Mouse (Mus musculus) spleen, adult 12 weeks (tissue): ENCODE data around the gene Map2k6.
"Not testable (repeated sequence)": the region's sequence is repeated elsewhere in the genome, so short reads cannot be mapped to it uniquely, and the experiment has no call there.

Source experiments
- DNase-seq: peaks from one replicate; pipeline ENCODE4 v3.0.0; 2022; ENCODE audit warnings: low spot score

Map2k6 gene

DNA sequence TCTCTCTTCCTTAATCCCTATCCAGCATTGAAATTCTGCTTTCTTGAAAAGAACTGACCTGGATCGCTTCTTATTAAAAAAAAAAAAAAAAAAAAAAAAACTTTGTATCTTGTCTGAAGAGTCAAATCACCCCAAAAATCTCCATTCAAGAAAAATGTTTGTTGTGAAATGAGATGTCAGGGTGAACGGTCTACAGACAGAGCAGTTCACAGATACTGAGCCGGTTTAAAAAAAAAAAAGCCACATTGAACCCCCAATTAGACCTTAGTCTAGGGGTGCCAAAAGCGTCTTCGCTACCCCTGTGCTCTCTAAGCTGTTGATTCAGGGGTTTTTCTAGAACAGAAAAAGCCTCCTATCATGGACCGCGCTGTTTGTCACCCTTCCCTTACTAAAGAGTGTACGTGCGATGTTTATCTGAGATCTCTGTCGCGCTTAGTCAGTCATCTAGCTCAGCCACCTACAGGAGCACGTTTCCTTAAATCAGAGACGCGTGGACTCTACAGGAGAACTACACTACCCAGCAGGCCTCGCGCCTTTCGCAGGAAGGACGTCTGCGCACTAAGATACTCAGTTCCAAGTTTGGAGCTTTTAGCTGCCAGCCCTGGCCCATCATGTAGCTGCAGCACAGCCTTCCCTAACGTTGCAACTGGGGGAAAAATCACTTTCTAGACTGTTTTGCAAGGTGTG is at the start of gene Map2k6:
Gene Map2k6 (plus strand): TSS at position 570 of the 687 bp plus-strand sequence.
- DNase-seq: peak; percentile 49

DNA sequence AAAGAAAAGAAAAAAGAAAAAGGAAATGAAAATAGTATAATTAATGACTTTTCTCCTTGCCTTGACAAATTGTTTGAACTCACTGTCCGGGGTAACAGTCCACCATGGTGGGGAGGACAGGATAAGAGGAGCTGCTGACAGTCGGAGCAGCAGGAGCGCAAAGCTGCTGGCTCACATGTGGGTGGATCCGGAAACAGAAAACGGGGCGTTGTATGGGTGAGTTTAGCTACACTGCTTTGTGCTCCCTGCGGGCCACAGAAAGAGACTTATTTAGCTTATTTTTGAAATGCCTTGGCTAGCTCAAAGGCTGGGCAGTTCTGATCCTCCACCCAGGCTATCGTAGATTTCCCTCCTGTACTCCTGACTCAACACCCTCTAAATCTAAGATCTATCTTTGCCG is 44.7 kb upstream of the Map2k6 start:
- DNase-seq: no peak

DNA sequence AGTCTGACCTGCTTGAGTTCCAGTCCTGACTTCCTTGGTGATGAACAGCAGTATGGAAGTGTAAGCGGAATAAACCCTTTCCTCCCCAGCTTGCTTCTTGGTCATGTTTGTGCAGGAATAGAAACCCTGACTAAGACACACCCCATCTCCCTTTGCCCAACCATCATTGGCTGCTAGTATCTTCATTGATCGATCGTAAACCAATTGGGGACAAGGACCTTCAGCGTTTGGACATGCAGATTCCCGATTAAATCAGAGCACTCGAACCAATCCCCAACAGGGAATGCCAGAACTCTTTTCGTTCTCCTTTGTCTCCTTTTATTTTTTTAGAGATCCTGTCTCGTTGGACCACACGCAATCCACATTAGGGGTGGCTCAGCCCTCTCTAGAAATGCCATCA is 43.8 kb upstream of the Map2k6 start:
- DNase-seq: not testable (repeated sequence)

DNA sequence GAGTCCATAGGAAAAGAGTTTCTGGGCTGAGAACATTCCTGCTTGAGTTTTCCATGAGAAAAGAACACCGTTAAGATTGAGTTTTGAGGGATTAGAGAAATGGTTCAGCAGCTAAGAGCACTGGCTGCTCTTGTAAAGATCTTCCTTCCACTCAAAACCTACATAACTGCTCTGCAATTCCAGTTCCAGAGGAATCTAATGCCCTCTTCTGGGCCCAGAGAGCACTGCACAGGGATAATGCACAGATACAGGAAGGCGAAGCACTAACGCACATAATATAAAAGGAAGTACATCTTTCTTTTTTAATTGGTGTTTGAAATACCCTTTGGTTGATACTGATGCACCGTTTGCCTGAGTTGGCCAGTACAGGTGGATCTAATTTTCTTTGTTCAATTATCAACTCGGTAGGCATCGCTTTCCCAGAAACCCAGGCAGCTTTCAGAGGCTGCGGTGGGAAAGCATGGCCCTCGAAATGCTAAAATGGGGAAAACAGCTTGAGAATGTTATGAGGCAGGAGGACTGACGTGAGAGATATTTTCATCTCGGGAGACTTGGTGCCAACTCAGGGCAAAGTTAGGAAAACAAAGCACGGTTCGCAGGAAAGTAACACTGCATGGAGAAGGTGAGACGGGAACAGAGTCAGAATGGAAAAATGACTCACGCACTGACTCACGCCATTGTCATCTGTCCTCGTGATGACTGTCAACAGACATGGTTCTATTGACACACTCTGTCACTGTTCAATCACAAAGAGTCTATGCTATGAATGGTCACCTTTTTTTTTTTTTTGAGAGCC is 41.0 kb upstream of the Map2k6 start:
- DNase-seq: no peak

DNA sequence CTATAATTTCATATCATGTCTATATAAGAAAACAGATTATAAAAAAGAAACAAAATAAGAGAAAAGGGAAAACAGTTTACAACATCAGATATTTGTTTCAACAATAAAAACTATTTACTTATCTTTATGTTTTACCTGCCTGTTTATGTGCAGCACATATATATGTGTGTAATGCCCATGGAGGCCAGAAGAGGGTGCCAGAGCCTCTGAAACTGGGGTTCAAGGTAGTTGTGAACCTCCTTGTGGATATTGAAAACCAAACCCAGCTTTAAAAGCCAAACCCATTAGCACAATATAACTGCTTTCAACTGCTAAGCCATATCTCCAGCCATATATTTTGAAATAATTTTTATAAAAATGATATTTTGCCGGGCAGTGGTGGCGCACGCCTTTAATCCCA is 33.9 kb upstream of the Map2k6 start:
- peak; percentile 35 for DNase-seq

DNA sequence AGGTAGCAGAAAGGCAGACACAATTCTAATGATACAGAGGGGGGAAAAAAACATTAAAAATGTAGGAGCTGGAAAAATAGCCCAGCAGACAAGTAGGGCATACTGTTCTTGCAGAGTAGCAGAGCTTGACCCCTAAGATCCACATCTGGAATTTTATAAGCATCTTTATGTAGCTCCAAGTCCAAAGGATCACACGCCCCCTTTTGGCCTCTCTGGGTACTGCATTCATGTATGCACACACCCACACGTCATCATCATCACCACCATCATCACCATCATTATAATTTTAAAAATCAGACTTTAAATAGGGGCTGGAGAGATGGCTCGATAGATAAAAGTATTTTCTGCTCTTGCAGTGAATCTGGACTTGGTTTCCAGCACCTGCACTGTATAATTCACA is 32.0 kb upstream of the Map2k6 start:
- DNase-seq: no peak

DNA sequence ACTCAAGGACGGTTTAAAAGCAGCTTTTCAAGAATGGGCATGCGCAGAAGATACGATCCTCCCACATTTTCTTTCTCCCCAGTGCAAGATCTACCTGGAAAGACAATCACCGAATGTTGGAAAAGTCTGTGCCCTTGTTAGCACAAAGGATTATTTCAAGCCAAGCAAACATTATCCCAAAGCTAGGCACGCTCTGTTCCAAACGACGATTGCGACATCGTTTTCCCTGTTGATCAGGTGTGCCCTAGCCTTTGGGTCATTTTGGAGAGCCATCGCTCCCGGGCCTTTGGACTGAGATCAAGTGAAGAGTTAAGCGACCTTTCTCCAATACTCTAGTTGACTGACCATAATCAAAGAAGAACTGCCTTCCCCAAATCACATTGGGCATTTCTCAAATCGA is 31.3 kb upstream of the Map2k6 start:
- DNase-seq: no peak

DNA sequence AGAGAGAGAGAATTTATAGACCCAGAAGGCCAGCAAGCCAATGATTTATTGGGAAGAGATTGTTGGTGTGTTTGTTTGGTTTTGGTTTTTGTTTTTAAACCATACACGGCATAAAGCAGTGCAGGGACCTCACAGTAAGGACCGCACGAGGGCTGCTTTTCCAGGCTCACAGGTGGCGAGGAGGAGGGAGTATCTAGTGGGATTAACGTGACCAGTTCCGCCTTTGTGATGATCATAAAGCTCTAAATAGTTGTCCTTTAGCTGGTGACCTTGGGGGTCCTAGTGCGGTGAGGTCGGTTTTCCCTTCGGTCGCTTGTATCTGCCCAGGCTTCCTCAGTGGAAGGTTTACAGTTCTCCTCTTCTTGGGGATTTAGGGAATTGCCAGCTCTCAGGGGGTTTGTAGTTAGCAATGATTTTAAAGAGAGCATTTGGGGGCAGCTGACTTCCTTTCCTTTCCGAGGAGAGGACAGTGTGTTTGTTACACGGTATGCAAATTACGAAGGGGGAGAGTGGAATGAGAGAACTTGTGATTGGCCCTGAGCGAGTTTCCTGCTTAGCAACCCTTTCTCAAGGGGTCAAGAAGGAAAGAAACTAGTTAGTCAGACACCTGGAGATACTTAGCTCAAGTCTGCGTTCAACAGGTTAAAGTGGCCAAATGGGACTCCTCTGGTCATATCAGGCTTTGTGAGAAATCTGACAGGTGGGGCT is 29.5 kb upstream of the Map2k6 start:
- no peak for DNase-seq

DNA sequence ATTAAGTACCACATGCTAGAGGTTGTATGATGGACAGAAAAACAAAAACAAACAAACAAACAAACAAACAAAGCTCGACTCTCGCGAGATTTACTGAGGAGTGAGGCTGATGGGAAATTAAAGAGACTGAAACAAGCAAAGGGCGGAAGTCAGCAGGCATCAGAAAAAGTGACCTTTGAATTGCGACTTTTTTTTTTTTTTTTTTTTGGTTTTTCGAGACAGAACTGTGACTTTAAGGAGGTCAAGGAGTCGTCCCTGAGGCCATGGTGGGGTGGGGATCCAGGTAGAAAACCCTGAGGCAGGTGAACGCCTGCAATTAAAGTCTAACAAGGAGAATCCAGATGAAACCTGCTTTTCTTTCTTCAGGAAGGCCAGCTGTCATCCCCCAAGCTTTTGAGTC is 27.1 kb upstream of the Map2k6 start:
- no peak for DNase-seq

DNA sequence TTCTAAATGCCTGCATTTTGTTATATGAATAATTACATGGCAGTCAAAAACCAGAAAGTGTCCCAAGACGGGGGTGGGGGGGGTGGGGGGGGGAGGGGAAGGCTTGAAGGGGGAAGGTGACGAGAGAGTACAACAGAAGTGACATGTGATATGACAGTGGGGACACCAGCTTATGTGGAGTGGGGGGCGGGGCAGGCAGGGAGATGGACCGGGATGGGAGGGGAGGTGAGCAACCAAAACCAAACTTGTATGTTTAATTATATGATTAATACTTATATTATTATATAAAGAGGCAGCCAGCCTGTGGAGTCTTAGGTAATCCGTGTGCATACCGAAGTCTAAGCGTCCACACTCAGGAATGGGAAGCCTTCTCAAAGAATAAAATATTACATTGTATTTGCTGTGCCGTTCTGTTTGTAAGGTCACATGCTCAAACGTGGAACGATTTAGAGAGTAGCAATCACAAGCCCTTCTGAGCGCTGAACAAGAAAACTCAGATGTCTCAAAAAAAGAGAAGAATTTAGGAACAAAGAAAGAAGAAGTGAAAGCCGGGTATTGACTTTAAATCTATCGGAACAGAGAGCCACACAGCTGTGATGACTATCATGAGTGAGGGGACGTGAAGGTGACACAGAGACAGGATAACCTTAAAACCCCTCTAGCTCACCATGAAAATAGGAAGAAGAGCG is 26.5 kb upstream of the Map2k6 start:
- no peak for DNase-seq

DNA sequence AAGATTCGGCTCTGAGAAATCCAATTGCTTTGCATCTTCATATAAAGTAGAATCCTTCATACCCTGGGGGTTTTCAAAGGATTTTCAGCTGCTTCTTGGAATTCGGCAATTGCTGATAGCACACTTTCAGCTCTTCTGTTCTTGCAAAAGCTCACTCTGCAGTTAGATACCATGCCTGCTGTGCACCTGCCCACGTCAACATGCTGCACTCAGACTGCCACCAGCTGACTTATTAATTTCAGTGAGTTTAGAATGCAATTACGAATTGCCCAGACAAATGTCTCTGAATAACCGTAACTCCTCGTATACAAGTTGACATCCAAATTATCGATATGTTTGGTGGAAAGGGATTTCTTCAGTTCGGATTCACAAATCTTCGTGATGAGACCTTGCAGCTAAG is 24.9 kb upstream of the Map2k6 start:
- DNase-seq: no peak

DNA sequence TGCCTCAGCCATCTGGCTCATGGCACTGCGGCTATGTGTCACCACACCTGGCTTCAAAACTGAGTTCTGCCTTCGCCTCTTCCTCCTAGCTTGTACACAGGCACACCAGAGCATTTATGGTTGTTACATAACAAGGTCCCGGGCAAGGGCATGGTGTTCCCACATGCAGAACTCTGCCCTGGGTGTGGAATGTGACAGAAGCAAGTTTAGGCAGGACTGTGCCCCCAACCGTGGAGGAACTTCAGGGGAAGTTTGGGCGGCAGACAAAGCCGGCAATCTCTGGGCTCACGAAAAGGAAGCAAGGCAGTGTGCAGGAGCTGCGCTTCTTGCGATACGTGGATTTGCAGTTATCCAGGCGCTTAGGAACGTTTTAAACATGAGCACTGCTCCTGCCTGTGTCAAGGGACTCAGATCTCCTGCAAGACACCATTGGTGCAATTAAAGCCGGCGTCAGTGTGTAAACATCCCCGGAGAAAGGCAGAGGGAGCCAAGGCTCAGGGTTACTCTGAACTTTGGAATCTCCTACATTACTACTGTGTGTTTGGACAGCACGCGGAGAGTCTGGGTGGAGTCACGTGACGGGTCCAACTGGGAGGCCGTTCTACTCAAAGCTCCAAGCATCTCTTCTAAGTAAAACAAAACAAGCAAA is 19.1 kb upstream of the Map2k6 start:
- peak; percentile 2 for DNase-seq

DNA sequence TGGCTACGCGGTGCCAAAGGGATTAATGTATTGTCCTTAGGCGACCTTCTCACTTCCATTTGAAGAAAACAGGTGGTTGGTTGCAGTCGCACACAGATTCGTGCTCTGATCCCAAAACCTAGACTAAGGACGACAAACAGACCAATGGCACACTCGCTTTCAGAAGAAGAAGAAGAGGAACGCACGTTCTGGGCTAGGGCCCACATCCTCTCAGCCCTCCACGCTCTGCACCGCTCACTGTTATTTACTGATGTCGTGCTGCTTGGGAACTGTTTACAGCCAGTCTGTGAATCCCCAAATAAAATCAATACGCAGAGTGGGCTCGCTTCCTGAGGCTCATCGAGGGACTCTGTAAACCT is 18.6 kb upstream of the Map2k6 start:
- DNase-seq: no peak

DNA sequence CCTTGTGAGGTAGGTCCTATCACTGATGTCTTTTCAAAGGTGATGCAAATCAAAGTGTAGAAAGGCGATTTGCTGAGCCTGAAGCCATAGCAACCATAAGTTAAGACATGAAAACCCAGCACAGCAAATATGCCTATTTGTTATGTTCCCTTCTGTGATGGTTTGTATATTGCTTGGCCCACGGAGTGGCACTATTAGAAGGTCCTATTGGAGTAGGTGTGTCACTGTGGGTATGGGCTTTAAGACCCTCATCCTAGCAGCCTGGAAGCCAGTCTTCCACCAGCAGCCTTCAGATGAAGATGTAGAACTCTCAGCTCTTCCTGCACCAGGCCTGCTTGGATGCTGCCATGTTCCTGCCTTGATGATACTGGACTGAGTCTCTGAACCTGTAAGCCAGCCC is 13.4 kb upstream of the Map2k6 start:
- DNase-seq: no peak

DNA sequence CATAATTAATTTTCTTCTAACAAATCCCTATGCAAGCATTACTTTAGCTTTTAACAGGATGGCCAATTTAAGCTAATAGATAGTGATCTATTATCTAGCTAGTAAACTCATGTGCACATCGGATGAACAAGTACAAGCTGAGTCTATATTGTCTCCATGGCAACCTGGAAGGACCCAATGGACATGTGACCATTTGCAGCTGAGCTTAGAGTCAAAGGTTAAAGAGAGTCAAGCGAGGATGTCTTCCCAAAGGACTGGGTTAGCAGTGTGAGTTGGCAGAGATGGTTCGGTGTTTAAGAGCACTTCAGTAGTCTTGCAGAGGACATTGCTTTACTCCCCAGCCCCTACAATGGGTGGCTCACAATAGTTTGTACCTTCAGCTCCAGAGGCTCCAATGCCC is 6.2 kb upstream of the Map2k6 start:
- no peak for DNase-seq

DNA sequence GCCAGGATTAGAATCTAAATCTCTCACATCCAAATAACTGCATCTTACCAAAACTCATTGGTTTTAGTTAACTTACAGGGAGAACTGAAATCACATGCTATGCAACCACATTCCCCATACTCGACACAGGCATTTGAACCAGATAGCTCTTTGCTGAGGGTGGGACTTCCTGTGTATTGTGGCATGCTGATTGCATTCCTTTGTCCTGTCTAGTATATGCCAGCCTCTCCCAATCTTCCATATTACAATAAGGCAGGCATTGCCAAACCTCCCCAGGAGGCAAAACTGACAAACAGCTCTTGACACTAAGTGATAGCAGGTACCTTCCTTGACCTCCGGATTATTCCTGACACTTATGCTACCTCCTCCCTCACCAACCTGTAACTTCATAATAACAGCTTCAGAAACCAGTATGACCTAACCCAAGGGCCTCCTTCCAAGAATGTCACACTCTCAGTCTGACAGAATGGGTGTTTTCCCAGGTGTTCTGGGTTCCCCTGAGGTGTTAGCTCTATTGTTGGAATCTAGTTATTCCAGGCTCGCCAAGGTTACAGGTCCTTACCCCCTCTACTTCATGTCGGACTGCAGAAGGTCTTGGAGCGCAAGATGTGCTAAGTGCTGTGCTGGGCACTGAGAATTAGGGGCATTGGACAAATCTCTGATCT is 4.0 kb upstream of the Map2k6 start:
- DNase-seq: no peak

DNA sequence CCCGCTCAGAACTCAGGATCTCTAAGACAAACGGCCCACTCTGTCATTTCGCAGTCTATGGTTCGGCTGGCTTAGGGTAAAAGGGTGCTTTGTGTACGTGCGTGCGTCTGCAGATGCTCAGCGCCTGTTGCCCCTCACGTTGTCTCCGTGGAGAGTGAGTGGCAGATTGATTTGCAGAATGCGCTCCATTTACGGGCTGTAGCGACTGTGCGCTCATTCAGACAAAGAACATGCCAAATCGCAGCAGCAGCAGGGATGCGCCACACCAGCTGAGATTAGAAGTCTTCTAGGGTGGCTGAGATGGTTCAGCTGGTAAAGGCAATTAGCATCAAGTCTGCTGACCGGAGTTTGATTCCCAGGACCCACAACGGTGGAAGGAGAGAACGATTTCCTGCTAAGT is 2.8 kb upstream of the Map2k6 start:
- no peak for DNase-seq

DNA sequence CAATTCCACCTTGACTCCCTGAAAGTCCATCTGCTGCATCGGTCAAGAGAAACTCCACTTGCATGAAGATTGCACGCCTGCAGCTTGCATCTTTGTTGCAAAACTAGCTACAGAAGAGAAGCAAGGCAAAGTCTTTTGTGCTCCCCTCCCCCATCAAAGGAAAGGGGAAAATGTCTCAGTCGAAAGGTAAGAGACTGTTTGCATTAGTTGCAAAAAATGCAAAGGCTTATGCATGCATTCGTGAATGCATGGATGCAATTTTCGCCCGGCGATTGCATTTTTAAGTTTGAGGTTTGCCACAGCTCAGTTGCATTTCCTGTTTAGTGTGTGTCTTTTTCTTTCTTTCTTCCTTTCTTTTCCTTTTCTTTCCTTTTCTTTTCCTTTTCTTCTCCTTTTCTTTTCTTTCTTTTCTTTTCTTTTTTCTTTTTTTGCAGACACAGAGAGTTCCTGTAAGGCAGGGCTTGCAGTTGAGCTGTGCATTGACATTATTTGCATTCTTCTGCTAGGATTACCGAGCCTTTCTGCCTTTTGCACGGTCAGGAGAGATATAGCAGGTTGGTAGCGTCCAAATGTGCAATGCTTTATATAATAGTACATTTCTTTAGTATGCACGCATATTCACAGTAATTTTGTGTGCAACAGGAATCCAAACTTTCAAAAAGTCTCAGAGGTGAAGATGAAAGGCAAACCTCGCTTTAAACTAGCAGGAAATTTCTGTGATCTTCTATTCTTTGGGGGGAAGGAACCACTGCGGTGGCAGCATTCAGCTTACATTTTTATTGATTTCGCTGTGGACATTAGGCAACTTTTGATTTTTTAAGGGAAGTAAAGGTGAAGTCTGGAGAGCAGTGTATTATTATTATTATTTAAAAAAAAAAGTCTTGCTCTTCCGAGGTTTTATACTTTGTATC is 573 bp downstream of the Map2k6 start:
- DNase-seq: no peak

DNA sequence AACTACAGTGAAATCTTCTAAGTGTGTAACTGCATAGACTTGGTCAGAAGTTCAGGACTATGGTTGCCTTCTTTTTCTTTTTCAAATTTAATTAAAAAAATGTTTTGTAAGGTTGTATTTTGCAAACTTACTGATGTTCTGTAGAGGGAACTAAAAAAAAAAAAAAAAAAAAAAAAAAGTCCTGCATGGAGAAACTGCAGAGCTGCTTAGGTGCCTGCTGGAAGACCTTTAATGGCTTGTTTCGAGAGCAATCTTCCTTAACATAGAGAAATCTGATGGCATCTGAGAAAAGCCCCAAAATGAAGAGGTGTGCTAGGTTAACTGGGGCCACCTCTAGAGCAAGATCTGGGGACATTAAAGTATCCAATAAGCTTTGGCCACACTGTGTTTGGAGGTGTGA is 1.4 kb downstream of the Map2k6 start:
- no peak for DNase-seq

DNA sequence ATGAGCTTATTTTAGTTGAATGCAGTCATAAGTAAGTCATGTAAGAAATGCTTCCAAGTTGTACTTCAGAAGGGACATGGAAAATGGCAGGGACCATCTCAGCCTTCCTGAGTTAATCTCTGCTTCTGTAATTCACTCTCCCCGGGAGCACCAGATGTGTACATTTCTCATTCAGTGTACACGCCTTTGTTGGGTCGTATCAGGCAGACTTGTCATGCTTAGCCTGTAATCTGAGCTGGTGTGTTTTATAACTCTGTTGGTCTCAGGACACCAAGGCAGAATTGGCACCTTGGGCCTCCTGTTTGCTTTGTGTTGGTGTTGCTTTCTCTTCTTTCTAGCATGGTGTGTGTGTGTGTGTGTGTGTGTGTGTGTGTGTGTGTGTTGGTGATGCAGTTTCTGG is 3.7 kb downstream of the Map2k6 start:
- no peak for DNase-seq

DNA sequence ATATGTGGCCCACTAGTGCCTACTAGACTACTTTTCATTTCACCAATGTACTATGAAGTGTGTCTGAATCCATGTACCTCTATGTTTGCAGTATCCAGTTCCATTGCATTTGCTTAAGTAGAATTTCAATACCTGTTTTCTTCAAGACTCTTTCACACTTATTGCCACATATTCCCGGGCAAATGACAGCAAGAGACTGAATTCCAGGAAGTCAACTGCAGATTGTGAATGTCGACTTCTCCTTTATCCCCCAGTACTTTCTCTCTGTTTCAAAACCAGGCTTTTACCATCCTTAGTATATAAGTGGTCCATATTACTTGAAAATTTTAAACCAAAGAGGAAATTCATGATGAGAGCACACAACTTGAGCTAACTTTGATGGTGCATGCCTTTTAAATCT is 4.7 kb downstream of the Map2k6 start:
- no peak for DNase-seq
